Mouse (Mus musculus) heart, postnatal 0 days (tissue): ENCODE results near the gene Nubp1. TPM values are rescaled to one million over a fixed set of nuclear protein-coding genes. Genes with fewer than 3 reads are reported as not detected.

Experiments
- ATAC-seq: fragments of 200-750 bp; cut with Nextera tagmentation; 2 replicates; pipeline ENCODE4 v1.8.0; 2017; ENCODE audit warnings: low read depth, moderate number of reproducible peaks, moderate library complexity; ENCODE audit not compliant: insufficient read depth
- DNase-seq: peaks from one replicate; pipeline ENCODE4 v3.0.0-alpha.2; 2016; ENCODE audit warnings: low spot score
- H3K27ac ChIP-seq: fragments of 300-500 bp; sonication (generic); 2 replicates; pipeline ENCODE4 v1.5.1; 2014; ENCODE audit warnings: low read depth, mild to moderate bottlenecking
- H3K27me3 ChIP-seq: fragments of 300-500 bp; sonication (generic); 2 replicates; pipeline ENCODE4 v1.6.1; 2014; ENCODE audit warnings: low read length, mixed read lengths; ENCODE audit not compliant: control insufficient read depth, insufficient read depth
- H3K36me3 ChIP-seq: fragments of 300-500 bp; sonication (generic); replicated peaks from 2 replicates; pipeline ENCODE4 v1.6.1; 2014; ENCODE audit warnings: low read length, mixed read lengths; ENCODE audit not compliant: control insufficient read depth, insufficient read depth
- H3K4me1 ChIP-seq: fragments of 300-500 bp; sonication (generic); 2 replicates; pipeline ENCODE4 v1.6.1; 2014; ENCODE audit warnings: antibody characterized with exemption; ENCODE audit not compliant: control insufficient read depth, insufficient read depth
- H3K4me2 ChIP-seq: fragments of 300-500 bp; sonication (generic); 2 replicates; pipeline ENCODE4 v1.6.1; 2014; ENCODE audit warnings: low read depth, mild to moderate bottlenecking, low read length, moderate library complexity
- H3K4me3 ChIP-seq: fragments of 300-500 bp; sonication (generic); 2 replicates; pipeline ENCODE4 v1.5.1; 2014; ENCODE audit warnings: low read depth, low read length
- H3K9ac ChIP-seq: fragments of 300-500 bp; sonication (generic); replicated peaks from 2 replicates; pipeline ENCODE4 v1.6.1; 2014; ENCODE audit warnings: low read depth, low read length, mixed read lengths
- H3K9me3 ChIP-seq: fragments of 300-500 bp; sonication (generic); replicated peaks from 2 replicates; pipeline ENCODE4 v1.6.1; 2016; ENCODE audit warnings: low read length; ENCODE audit not compliant: control insufficient read depth
- CTCF ChIP-seq: IDR thresholded peaks from 2 replicates; pipeline ENCODE4 v1.5.1; 2016; ENCODE audit warnings: antibody characterized with exemption, control low read depth, low read depth
- EP300 ChIP-seq: IDR thresholded peaks from 2 replicates; pipeline ENCODE4 v1.6.1; 2016; ENCODE audit warnings: antibody characterized with exemption, low read depth
- WGBS: fragments of 180-500 bp; shearing (Covaris S2); extraction: QIAGEN DNeasy Blood & Tissue Kit; methylation state at CpG from one replicate; pipeline ENCODE4 v1.1.7; 2014; 5-methylcytosine and 5-hydroxymethylcytosine counted together
- polyA plus RNA-seq: library from polyadenylated mRNA; unstranded; fragments of >200 nt; fragmentation: Nextera tagmentation; extraction: Ambion mirVana; gene quantifications from 2 replicates; pipeline ENCODE4 v1.2.1, GENCODE M21; 2015
- total RNA-seq: library from RNA; depleted of rRNA; stranded (reverse); fragments of >200 nt; gene quantifications from 2 replicates; pipeline ENCODE4 v1.2.3, GENCODE M21; 2014; ENCODE audit warnings: low replicate concordance

Nubp1 gene
- total and polyA plus RNA-seq, 2 experiments from 2014 or later = 19.4 to 25.3 TPM

DNA sequence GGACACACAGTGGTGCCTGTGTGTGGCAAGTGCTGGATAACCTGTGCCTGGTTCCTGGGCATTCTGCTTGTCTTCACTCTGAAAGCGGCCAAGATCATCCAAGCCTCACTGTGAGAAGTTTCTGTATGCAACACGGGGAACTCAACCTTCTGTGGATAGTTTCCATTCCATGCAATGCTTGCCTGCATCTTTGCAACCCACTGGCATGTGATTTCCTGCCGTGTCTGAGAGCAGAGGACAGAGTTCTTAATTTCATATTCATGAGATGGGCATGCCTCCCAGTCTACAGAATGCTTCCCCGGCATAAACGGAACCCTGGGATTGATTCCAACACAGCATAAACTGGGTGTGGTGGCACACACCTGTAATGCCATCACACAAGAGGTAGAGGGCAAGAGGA lies 26.3 kb downstream of the Nubp1 start:
- TF ChIP-seq EP300 = no peak
- TF ChIP-seq CTCF = no peak
- 75% methylated on average over 5 of the region's 5 CpGs for WGBS
- H3K9me3 ChIP-seq = no peaks in the 10 kb centered on the region
- H3K4me1 ChIP-seq = no peaks in the 10 kb centered on the region
- no peaks in the 10 kb centered on the region for H3K36me3 ChIP-seq
- H3K4me3 ChIP-seq = no peak overlapping the region
- no peaks in the 10 kb centered on the region for H3K27me3 ChIP-seq
- DNase-seq (no peak), ATAC-seq (no peak)
- H3K27ac ChIP-seq = no peak overlapping the region
- H3K4me2 ChIP-seq = no peak overlapping the region
- H3K9ac ChIP-seq = no peak overlapping the region

GRCm38 (mm10) chr16:10441328-10441727 lies 29.6 kb downstream of the Nubp1 start:
- ATAC-seq = no peak

GRCm38 (mm10) chr16:10441761-10442160 lies 30.0 kb downstream of the Nubp1 start:
- no peak overlapping the region for H3K4me2 ChIP-seq
- H3K4me3 ChIP-seq = no peak overlapping the region
- H3K9me3 ChIP-seq = no peaks in the 10 kb centered on the region
- H3K9ac ChIP-seq = no peak overlapping the region
- TF ChIP-seq EP300 (no peak), CTCF (no peak)
- WGBS = 82% methylated on average over 4 of the region's 4 CpGs
- H3K27ac ChIP-seq = no peak overlapping the region
- no peaks in the 10 kb centered on the region for H3K36me3 ChIP-seq
- H3K4me1 ChIP-seq = no peaks in the 10 kb centered on the region
- H3K27me3 ChIP-seq = no peaks in the 10 kb centered on the region
- no peak for DNase-seq
- no peak for ATAC-seq

More at GRCm38 (mm10) chr16:10441328-10441727, 29.6 kb downstream of the Nubp1 start:
- DNase-seq = no peak
- H3K4me1 ChIP-seq = no peaks in the 10 kb centered on the region
- no peak overlapping the region for H3K4me2 ChIP-seq
- TF ChIP-seq CTCF (no peak), EP300 (no peak)
- H3K27ac ChIP-seq = no peak overlapping the region
- no peaks in the 10 kb centered on the region for H3K36me3 ChIP-seq
- H3K9me3 ChIP-seq = no peaks in the 10 kb centered on the region
- H3K27me3 ChIP-seq = no peaks in the 10 kb centered on the region
- H3K4me3 ChIP-seq = no peak overlapping the region
- whole genome bisulfite sequencing = 85% methylated on average over 6 of the region's 6 CpGs
- H3K9ac ChIP-seq = no peak overlapping the region

- ATAC-seq = no peak
- TF ChIP-seq CTCF = no peak
- no peak for TF ChIP-seq EP300
- no peak overlapping the region for H3K27ac ChIP-seq
Measured at GRCm38 (mm10) chr16:10443723-10444122, 32.0 kb downstream of the Nubp1 start.

GRCm38 (mm10) chr16:10446573-10447263 lies 35.0 kb downstream of the Nubp1 start:
- Histone ChIP-seq H3K27ac (no peak overlapping the region), H3K9me3 (no peaks in the 10 kb centered on the region), H3K9ac (no peak overlapping the region), H3K4me3 (peak overlapping the region; percentile 21), H3K27me3 (no peaks in the 10 kb centered on the region), H3K4me2 (peak overlapping the region; percentile 45), H3K4me1 (peaks cover under 1% of the 10 kb centered on the region; the same call in 1 of the 2 replicates), H3K36me3 (no peaks in the 10 kb centered on the region)
- TF ChIP-seq EP300 = no peak
- no peak for TF ChIP-seq CTCF
- 39% methylated on average over 13 of the region's 13 CpGs for WGBS
- no peak for DNase-seq
- 0 out of 2 replicates have a peak, but pooled peaks have one; percentile 10 for ATAC-seq

More at GRCm38 (mm10) chr16:10443723-10444122, 32.0 kb downstream of the Nubp1 start:
- Histone ChIP-seq H3K9me3 (no peaks in the 10 kb centered on the region), H3K36me3 (no peaks in the 10 kb centered on the region), H3K9ac (no peak overlapping the region), H3K27me3 (no peaks in the 10 kb centered on the region), H3K4me2 (no peak overlapping the region), H3K4me3 (no peak overlapping the region), H3K4me1 (no peaks in the 10 kb centered on the region)
- no peak for DNase-seq

DNA sequence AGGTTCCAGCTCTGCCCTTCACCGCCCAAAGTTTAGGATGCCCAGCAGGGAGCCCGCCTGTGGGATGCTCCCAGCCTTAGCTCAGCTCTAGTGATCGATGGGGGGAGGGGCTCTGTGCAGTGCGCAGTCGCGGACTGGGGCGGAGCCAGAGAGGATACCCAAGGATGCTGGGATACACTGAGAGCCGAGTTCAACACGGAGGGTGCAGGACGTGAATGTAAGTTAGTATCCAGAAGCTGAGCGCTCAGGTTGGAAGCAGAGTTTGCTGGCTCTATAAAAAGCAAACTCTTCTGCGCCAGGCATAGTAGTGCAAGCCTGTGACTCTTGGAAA lies 35.5 kb downstream of the Nubp1 start, which contains the start of gene Tvp23a:
Gene Tvp23a (minus strand): TSS at position 99 of the 331 bp plus-strand sequence.
- DNase-seq = peak; percentile 6
- Histone ChIP-seq H3K36me3 (no peaks in the 10 kb centered on the region), H3K4me1 (peaks cover 6% of the 10 kb centered on the region; the same call in 1 of the 2 replicates), H3K4me3 (peak within 1 kb of the TSS; percentile 21), H3K4me2 (peak within 1 kb of the TSS; percentile 45), H3K9me3 (no peaks in the 10 kb centered on the region), H3K27me3 (no peaks in the 10 kb centered on the region), H3K27ac (no peak within 1 kb of the TSS), H3K9ac (no peak within 1 kb of the TSS)
- ATAC-seq = peak; percentile 73
- WGBS = 9% methylated on average over 12 of the region's 12 CpGs
- no peak for TF ChIP-seq CTCF
- no peak for TF ChIP-seq EP300
